Mouse (Mus musculus): ENCODE results near the gene Wdr26.
A peak's percentile ranks its signal among the peaks of the same experiment; 100 is the strongest.

The Wdr26 gene

DNA sequence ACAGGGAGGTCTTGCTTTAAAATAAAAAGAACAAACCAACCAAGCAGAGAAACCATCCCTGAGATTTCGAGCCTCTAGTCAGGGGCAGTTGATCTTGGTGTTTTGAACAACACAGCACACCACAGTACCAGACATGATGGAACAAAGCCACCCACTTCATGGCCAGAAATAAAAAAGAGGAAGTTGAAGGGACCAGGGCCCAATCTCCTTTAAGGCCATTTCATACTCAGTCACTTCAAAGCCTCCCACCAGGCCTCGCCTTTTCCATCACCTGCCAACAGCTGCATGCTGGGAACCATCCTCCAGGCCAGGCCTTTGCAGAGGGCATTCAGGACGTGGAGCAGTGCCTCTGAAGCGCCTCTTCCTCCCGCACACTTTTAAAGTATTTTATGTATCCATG is 25.5 kb upstream of the Wdr26 start:
- DNase-seq, result no peak

DNA sequence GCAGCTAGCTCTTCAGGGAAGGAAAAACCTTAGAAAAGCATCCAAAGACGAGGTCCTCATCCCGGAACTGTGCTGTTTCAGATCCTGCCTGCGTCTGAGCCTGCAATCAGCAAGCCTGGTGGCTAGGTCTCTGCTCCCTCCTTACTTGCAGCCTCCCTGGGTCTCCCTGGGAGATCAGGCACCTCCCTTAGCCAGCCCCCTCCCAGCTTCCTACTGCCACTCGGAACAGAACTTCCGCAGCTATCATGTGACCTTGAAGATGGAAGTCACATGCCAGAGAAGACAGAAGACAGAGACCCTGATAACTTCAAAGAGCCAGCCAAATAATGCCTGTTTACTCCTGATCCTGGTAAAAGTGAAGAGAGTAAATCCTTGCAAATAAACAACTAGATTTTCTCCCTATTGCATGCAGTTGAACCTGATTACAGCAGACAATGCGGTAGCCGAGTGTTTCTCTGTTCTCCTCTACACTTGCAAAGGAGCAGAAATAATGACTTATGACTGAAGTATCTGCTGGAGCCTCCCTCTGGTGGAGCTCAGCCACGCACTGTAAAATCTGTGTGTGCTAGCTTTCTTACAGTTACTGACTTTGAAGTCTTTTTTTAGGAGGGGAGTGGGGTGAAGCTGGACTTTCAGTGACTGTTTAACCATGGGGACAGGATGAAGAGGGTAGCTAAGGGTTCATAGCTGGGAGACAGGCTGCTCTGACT is 22.7 kb upstream of the Wdr26 start:
- DNase-seq, result peak; percentile 55 to 70

DNA sequence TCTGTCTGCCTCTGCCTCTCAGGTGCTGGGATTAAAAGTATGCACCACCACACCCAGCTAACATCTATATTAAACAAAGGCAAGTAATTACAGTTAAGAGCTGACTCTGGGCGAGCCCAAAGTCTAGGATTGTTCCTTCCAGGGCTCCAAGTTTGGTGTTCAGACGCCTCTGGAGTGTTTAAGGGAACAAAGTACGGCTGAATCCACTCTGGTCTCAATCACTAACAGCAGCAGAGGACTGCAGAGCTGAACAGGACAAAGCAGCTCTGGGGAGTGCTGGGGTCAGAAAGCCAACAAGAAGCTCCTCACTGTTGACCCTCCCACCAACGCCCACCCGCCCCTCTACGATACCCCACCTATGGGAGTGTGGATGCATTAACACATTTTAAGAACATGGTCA is 21.9 kb upstream of the Wdr26 start:
- DNase-seq, result no peak

DNA sequence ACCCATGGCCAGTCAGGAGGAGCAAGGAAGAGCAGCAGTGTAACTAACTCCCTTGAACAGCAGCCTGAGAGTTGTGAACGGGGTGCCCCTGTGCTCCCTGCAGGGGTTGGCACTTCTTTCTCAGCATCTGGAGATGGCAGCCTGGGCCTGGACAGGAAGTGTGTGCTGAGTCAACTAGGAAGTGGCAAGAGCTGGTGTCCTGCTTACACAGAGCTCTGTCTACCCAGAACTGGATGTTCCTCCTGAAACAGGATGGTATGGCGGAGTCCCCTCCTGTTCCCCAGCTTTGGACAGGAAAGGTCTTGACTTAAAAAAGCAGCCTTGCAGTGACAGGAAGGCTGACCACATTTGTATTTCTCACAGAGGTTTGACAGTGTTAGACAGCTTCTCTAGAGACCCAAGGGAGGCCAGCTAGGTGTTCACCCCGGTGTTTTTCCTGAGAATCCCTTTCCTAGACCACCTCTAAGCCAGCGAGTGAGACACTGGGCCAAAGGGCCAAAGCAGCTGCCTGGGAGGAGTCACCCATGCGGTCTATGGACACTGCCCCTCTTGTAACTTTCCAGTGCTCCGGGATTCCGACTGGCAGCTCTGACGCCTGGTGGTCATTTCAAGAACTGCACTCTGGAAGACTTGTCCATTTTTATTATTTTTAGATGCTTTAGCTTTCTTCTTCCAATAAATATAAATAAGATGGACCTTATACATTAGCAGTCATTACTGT is 20.7 kb upstream of the Wdr26 start:
- peak; percentile 88 to 91 for DNase-seq

DNA sequence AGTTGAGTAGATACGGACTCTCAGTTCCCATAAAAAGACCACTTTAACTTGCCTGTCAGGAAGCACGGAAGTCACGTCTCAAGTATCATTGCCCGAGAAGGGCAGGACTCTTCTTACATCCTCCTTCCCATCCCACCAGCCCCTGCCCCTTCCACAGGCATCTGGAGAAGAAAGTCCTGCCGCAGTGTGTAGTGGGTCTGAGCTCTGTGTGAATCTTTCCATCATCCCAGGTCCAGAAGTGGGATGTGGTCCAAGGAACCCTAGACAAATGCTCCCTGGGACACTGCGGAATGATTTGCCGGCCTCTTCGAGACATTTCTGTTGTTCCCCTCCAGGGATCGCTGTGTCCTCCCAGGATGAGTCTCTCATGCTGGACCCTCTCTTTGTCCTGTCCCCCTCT is 20.0 kb upstream of the Wdr26 start:
- DNase-seq, result no peak

DNA sequence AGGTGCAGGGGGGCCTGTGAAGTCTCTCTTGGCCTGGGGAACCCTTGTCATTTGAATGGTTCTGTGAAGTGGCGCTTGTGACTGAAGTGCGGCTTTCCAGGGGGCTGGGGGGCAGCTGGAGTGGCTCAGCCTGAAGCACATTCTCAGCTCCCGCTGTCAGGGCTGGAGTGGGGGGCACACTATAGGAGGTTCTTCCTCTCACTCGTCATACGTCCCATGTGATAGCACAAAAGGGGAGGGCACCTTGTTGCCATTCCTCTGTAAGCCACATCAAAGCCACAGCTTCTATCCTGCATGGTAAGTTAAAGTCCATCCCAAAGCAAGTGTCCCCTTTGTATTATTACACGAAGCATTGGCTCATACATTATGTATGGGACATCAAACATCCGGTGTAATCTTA is 19.5 kb upstream of the Wdr26 start:
- DNase-seq, result no peak

DNA sequence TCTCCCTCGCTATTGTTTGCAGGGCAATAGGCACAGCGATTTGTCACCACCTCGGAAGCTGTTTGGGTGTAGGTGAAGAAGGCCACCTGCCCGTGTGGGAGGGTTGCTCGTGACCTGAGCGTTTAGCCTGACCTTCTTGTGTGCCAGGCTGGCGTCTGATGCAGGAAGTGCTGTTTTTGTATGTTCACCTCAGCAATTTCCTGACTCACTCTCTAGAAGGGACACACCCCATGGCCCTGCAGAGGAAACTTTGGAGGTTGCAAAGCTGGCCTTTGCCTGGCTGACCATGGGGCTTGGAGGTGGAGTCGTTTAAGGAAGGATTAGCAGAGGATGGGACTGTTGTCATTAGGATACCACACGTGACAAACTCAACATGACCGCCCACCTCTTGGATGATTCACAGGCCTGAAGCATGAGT is 18.9 kb upstream of the Wdr26 start:
- DNase-seq, result peak; percentile 19 to 58

DNA sequence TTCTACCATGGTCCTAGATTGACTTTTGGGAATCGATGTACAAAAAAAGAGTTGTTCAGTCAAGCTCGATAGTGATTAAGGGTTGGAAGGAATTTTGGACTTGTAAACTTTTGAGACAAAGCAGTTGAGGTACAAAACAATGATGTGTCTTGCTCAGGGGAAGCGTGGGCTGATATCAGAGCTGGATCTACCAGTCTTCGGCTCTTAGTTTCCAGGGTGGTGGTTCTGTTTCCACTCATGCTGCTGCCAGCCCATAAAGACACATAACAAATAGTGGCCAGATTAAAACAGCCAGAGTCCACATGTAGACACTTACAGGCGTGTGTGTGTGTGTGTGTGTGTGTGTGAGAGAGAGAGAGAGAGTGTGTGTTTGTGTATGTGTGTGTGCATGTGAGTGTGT is 17.2 kb upstream of the Wdr26 start:
- no peak for DNase-seq

DNA sequence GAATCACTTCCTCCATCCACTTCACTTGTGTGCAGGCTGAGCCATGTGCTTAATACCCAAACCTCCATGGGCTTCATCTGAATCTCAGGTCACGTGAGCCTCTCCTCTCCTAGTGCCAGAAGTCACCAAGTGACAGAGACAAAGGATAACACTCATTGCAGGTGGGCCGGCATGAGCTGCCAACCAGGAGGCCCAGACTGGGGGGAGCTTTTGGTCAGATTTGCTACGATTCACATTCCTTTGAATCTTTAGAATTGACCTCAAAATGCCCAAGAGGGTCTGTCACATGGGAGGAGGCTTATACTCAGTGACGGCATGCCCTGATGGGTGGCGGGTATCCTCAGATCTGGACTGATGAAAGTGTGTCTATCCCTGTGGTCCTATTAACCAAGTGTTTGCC is 16.8 kb upstream of the Wdr26 start:
- DNase-seq, result no peak

DNA sequence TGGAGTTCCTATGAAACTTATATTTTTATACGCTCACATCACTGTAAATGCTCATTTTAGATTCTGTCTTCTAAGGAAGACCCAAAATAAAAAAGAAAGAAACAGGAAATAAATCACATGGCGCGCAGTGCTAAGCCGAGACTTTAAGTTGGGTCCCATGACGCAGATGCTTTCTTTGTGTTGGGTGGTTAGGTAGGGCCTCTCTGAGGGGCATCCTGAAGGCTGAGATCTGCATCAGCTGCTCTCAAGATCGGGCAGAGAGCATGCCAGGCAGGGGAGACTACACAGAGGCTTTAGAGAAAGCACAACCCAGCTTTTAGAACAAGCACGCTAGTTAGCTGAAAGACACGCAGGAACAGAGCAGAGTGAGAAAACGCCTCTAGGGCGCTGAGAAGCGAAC is 16.0 kb upstream of the Wdr26 start:
- no peak for DNase-seq

DNA sequence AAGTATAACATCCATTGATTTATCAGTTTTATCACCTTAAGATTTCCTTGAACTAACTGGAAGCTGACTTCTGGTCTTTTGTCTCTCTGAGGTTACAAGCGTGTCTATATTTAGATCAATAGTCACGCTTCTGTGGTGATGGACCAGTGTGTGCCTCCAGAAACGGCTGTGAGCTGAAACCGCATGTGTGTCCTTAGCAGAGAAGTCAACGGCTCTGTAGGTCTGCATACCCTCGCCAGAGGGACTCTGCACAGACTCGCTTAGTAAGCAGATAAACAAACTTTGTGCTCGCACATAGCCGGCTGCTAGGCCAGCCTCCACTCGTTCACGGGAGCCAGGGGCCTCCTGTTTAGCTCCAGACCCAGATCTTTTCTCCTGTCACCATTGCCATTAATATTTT is 15.0 kb upstream of the Wdr26 start:
- no peak for DNase-seq

DNA sequence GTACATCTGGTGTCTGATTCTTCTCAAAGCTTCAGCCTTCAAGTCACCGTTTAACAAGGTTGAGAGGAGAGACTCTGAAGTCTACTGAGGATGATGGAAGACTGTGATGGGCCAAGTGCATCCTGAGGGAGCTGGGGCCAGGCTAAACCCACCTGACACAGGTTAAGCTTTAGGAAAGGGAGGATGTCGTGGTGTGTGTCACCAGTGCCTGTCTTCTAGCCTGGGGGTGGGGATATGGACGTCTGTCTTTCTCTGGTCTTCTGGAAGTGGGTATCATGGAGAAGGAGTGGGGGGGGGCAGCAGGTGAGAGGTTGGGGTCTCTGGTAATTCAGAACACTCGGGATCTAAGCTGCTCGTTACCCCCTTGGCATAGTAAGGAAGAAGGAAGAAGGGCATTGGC is 13.5 kb upstream of the Wdr26 start:
- no peak for DNase-seq

DNA sequence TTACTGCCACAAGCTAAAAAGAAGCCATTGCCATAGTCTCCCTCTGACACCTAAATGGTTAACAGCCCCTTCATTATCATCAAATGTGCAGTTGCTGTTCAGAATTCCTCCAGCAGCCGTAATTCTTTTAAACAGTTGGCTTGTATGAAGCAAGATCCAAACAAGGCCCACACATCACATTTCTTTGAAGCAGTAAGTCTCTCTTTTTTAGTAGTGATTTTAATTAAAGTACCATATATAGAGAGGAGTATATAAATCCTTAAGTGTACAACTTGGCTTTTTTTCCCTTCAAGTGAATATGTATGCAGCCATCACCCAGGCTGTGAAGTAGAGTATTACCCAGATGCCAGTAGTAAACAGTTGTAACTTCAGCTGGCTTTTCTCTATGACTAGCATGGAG is 10.2 kb upstream of the Wdr26 start:
- no peak for DNase-seq

DNA sequence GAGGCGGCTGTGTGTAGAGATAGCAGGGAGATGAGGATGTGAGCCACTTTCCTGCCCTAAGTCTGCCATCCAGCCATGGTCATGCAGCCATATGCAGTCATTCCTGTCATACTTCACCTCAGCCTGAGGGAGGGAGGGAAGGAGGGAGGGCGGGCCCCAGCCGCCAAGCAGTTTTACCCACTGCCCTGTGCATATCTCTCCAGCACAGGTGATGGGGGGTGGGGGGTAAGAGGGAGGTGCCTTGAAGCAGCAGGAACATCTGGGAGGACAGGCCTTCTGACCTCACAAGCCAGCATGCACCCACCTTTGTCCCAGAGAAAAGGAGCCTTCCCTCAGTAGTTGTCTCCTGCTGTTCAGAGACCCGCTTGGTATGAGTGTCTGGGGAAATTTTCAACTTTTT is 4.5 kb upstream of the Wdr26 start:
- DNase-seq, result peak in 1 of 2 experiments; percentile 40

DNA sequence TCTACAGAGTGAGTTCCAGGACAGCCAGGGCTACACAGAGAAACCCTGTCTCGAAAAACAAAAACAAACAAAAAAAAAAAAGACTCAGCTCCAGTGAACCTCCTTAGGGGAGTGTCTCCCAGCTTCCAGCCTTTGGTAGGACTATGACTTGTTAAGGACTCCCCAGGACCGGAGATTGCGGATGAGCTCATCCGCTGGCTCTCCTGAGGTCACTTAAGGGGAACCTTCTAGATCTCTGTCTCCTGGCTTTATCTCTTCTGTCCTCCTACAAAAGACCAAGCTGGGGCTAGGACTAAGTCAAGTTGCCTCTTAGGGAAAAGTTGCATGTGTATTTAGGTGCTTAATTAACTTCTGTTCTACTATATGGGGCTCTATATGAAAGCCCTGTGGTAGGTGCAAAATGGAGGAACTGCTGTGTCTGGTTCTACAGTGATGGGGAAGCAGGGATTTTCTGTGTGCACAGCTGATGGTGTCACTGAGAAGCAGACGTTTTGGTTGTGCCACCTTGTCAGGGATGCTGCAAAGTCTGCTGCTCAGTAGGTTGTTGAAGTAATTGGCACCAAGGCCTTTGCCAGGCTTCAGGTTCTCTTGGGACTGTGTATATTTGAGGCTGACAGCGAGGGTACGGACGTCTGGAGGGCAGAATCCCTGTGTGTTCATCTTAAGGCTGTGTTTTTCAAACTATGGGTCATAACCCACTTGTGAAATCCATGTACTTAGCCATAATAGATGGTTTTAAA is 2.7 kb upstream of the Wdr26 start:
- DNase-seq, result no peak

DNA sequence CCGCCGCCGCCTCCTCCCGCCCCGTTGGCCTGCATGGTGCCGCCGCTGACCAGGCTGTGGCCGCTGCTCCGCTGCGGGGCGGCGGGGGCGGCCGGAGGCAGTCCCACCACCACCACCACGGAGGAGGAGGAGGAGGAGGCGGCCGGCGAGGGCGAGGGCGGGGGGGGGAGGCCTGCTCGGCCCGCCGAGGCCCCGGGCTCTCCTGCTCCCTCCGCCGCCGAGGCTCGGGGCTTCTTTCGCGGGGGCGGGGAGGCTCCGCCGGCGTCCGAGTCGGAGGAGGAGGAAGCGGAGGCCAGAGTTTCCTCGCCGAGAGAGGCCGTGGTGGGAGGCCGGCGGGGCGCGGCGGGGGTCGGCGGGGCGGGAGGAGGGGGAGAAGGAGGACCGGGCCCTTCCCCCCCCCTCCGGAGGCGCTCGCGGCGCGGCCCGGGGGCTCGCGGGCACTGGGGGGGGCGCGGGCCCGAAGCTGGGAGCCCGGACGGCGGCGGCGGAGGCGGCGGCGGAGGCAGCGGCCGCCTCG is 340 bp downstream of the Wdr26 start:
- DNase-seq, result peak; percentile 61 to 73

DNA sequence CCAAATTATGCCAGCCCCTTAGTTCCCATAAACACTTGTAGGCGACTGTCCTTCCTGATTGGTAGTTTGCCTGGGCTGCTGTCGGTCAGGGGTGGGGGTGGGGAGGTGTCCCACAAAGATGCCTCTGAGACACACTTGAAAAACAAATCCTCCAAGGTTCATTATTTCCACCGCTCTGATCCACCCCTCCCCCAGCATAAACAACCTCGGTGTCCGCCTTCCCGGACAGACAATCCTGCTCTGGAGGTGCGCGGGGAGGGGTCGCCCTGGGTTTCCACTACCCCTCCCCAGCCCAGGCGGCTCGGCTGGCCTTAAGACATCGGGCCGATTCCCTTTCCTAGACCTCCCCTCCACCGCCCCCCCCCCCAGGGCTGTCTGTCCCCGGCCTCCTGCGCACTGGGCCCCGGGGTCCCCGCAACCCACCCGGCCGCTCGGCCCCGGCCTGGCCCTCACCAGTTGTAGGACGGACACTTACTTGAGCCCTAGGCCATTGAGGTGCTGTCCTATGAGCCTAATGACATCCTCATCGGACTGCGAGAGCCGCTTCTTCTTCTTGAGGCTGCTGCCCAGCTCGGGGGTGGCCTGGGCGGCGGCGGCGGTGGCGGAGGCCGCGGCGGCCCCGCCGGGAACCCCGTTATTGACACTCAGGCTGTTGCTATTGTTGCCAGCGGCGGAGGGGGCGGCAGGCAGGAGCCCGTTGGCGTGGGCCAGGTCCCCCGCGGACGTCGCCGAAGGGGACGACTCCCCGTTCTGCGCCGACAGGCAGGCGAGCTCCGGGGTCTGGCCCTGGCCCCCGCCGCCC is 999 bp downstream of the Wdr26 start:
- peak; percentile 53 to 67 for DNase-seq

DNA sequence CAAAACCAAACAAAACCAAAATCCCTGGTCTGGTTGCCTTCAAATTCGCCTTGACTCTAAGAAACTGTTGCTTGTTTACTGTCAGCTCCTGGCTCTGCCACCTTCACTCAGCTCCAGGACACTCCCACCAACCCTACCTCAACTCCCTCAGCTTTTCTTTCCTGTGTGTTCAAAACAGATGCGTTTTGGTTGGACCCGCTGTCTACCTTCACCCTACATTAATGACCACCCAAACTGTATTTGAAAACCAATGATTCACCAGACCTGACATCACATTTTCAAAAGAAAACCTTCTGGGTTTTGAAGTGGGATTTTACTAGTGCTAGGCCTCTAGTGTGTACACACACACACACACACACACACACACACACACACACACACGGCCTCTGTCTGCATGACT is 1.7 kb downstream of the Wdr26 start:
- no peak for DNase-seq

DNA sequence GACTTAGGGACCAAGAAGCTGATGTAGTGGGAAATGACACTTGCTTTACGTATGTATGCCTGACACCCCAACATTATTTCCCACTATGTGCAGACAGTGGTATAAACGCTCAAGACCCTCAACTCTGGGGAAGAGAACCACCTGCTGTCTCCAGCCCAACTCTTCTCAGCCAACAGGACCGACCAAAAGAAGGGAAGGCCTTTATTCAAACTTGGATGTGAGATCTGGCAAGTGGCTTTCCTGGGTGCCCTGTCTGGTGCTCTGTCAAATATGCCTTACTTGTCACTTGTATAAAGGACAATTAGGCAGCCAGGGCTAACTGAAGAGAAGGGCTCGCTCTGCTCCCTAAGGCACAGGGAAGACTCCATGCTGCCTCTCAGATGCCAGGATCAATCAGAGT is 12.4 kb downstream of the Wdr26 start:
- no peak for DNase-seq

DNA sequence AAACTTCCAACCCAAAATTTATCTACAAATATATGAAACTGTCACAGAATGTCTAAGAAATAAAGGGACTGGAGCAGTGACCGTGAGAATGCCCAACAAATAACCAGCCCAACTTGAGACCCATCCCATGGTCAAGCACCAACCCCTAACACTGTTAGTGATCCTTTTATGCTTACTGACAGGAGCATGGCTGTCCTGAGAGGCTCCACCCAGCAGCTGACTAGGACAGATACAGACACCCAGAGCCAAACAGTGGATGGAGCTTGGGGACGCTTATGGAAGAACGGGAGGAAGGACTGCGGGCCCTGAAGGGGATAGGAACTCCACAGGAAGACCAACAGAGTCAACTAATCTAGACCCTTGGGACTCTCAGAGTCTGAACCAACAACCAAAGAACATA is 22.9 kb downstream of the Wdr26 start:
- no peak for DNase-seq

DNA sequence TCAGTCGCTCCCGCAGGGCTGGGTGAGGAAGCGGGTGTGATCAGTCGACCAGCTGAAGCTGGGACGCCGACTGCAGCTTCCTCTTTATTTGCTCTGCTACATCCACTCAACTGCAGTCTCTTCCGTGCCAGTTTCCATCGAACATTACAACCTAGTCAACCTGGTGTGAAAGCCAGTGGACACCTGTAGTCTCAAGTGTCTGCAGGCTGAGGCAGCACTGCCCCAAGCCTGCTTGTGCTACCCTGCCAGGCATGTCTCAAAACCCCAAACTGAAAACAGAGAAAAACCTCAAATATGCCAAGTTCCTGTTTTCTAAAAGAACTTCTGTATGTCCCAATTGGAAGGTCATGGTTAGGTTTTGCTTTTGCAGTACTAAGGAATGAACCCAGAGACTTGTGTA is 41.6 kb downstream of the Wdr26 start:
- DNase-seq, result no peak

DNA sequence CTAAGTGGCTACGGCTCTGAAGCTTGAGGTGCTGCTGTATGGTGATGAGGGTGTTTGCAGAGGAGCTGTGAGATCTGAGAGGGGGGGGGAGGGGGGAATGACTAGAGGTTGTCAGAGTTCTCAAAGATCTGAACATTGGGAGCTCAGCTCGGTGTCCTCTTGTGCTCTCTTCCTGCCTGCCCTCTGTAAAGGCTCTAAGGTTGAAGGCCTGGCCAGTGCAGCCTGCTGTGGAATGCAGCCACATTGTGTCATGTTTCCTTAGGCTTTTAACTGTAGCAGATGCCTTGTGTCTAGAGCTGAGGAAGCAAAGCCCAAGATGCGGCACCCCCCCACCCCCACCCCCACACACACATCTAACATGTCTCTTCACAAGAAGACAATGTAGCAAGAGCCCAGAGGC is 43.4 kb downstream of the Wdr26 start:
- peak; percentile 23 to 40 for DNase-seq

DNA sequence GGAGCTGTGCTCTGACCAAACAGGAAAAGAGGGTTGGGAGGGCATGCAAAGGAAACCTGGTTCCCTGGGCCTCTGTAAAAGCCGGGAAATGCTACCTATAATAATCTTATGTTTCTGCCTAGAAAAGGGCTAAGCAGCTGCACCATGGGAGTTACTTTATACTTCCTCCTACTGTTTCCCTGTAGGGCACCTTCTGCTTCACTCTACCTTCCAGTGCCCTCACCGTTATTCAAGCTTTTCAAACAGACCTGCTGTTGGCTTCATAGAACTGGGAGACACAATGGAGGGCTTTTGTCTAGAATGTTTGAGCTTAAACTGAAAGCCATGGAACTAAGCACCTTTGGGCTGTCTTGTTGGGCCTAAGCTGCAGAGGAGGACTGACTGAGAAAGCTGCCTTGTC is 44.0 kb downstream of the Wdr26 start:
- DNase-seq, result no peak

Measured in kidney, postnatal 4 days (tissue).